Mouse (Mus musculus): ENCODE measurements around the gene Sdad1.

GRCm38 (mm10) chr5:92282571-92282970 is 27.7 kb downstream of the Sdad1 start:
- TF ChIP-seq POLR2A (IDR thresholded peaks at IDR 0.05; ENCODE audit: borderline replicate concordance, extremely low read depth, low read depth, low read length) = no peak
- no peak for TF ChIP-seq CTCF (IDR thresholded peaks at IDR 0.05; ENCODE audit: insufficient read depth, low read length)

Measured in lung, adult 2 months (tissue).